Mouse (Mus musculus) MEL (cell line): ENCODE data around the gene Plekhj1. TPM values are rescaled to one million over a fixed set of nuclear protein-coding genes. Genes with fewer than 3 reads are reported as not detected.

Experiments
- DNase-seq: peaks from one replicate; pipeline ENCODE4 v3.0.0; 2011; ENCODE audit warnings: low read depth, low spot score
- H3K27ac ChIP-seq: 2 replicates; pipeline ENCODE4 v1.5.1; 2012; ENCODE audit warnings: low read depth, mild to moderate bottlenecking, control low read depth, low read length, moderate library complexity; ENCODE audit not compliant: control insufficient read depth
- H3K27me3 ChIP-seq, 2 experiments: fragments of 150-350 bp in 1 of 2; sonication (generic) in 1 of 2; 2 replicates each; pipeline ENCODE4 v1.6.1; 2012; ENCODE audit warnings: low read length in 2 of 2, mild to moderate bottlenecking in 2 of 2, improper control_type of control experiment in 1 of 2, moderate library complexity in 1 of 2; ENCODE audit not compliant: insufficient read depth in 2 of 2, control insufficient read depth in 1 of 2
- H3K36me3 ChIP-seq, 2 experiments: 2 replicates each; pipeline ENCODE4 v1.6.1; 2012 to 2014; ENCODE audit warnings: low read length in 2 of 2, improper control_type of control experiment in 1 of 2, inconsistent platforms in 1 of 2, mild to moderate bottlenecking in 1 of 2; ENCODE audit not compliant: insufficient read depth in 2 of 2, control insufficient read depth in 1 of 2
- H3K4me1 ChIP-seq, 2 experiments: fragments of 150-350 bp in 1 of 2; sonication (generic) in 1 of 2; 2 replicates each; pipeline ENCODE4 v1.6.1; 2012; ENCODE audit warnings: low read length in 2 of 2, improper control_type of control experiment in 1 of 2, mild to moderate bottlenecking in 1 of 2; ENCODE audit not compliant: insufficient read depth in 2 of 2, control insufficient read depth in 1 of 2
- H3K4me3 ChIP-seq, 2 experiments: fragments of 150-350 bp in 1 of 2; sonication (generic) in 1 of 2; 2 replicates each; pipeline ENCODE4 v1.5.1; 2012; ENCODE audit warnings: low read depth in 2 of 2, low read length in 2 of 2, mild to moderate bottlenecking in 2 of 2, moderate library complexity in 2 of 2, control low read depth in 1 of 2, improper control_type of control experiment in 1 of 2; ENCODE audit not compliant: control insufficient read depth in 1 of 2, insufficient read depth in 1 of 2
- H3K79me2 ChIP-seq: 2 replicates; pipeline ENCODE4 v1.6.1; 2012; ENCODE audit warnings: mild to moderate bottlenecking, low read length, moderate library complexity; ENCODE audit not compliant: control insufficient read depth, poor library complexity, insufficient read depth
- H3K9ac ChIP-seq: 2 replicates; pipeline ENCODE4 v1.6.1; 2012; ENCODE audit warnings: low read depth, mild to moderate bottlenecking, control low read depth, low read length, moderate library complexity; ENCODE audit not compliant: control insufficient read depth, poor library complexity, severe bottlenecking
- H3K9me3 ChIP-seq: fragments of 150-350 bp; sonication (generic); replicated peaks from 2 replicates; pipeline ENCODE4 v1.6.1; 2012; ENCODE audit warnings: mild to moderate bottlenecking, low read length, improper control_type of control experiment, moderate library complexity; ENCODE audit not compliant: insufficient read depth
- CTCF ChIP-seq, 3 experiments: IDR thresholded peaks in 2 of 3; conservative IDR thresholded peaks in 1 of 3; 2 replicates each; pipeline ENCODE4 v1.5.1; 2011 to 2012; ENCODE audit warnings: low read length in 3 of 3, low read depth in 2 of 3, mild to moderate bottlenecking in 2 of 3, improper control_type of control experiment in 1 of 3, inconsistent platforms in 1 of 3, mixed read lengths in 1 of 3, moderate library complexity in 1 of 3; ENCODE audit not compliant: control insufficient read depth in 1 of 3, insufficient read depth in 1 of 3, poor library complexity in 1 of 3, severe bottlenecking in 1 of 3
- GATA1 ChIP-seq: IDR thresholded peaks from 2 replicates; pipeline ENCODE4 v1.6.1; 2011; ENCODE audit warnings: low read depth, low read length, improper control_type of control experiment
- MAX ChIP-seq: IDR thresholded peaks from 2 replicates; pipeline ENCODE4 v1.6.1; 2011; ENCODE audit warnings: low read length, improper control_type of control experiment
- MXI1 ChIP-seq: IDR thresholded peaks from 2 replicates; pipeline ENCODE4 v1.6.1; 2011; ENCODE audit warnings: mild to moderate bottlenecking, low read depth, low read length, improper control_type of control experiment
- MYB ChIP-seq: IDR thresholded peaks from 2 replicates; pipeline ENCODE4 v1.6.1; 2011; ENCODE audit warnings: mild to moderate bottlenecking, low read depth, low read length, improper control_type of control experiment
- NELFE ChIP-seq: IDR thresholded peaks from 2 replicates; pipeline ENCODE4 v1.6.1; 2011; ENCODE audit warnings: low read depth, low read length, improper control_type of control experiment
- POLR2A ChIP-seq, 2 experiments: IDR thresholded peaks; 2 replicates each; pipeline ENCODE4 v1.6.1; 2011 to 2012; ENCODE audit warnings: low read length in 2 of 2, mild to moderate bottlenecking in 2 of 2, control low read depth in 1 of 2, improper control_type of control experiment in 1 of 2, low read depth in 1 of 2, moderate library complexity in 1 of 2; ENCODE audit not compliant: control insufficient read depth in 1 of 2, insufficient read depth in 1 of 2, poor library complexity in 1 of 2
- RAD21 ChIP-seq: IDR thresholded peaks from 2 replicates; pipeline ENCODE4 v1.6.1; 2011; ENCODE audit warnings: mild to moderate bottlenecking, low read depth, low read length, improper control_type of control experiment
- RCOR1 ChIP-seq: IDR thresholded peaks from 2 replicates; pipeline ENCODE4 v1.6.1; 2012; ENCODE audit warnings: low read depth, mild to moderate bottlenecking, inconsistent platforms, low read length, improper control_type of control experiment
- SIN3A ChIP-seq: IDR thresholded peaks from 2 replicates; pipeline ENCODE4 v1.6.1; 2012; ENCODE audit warnings: low read length, improper control_type of control experiment, inconsistent platforms
- SMC3 ChIP-seq: IDR thresholded peaks from 2 replicates; pipeline ENCODE4 v1.6.1; 2011; ENCODE audit warnings: low read depth, low read length, improper control_type of control experiment
- TAL1 ChIP-seq: IDR thresholded peaks from 2 replicates; pipeline ENCODE4 v1.6.1; 2012; ENCODE audit warnings: mild to moderate bottlenecking, inconsistent platforms, low read length, moderate library complexity, mixed read lengths
- TBP ChIP-seq: IDR thresholded peaks from 2 replicates; pipeline ENCODE4 v1.8.0; 2011; ENCODE audit warnings: low read depth, low read length, improper control_type of control experiment
- USF2 ChIP-seq, 2 experiments: IDR thresholded peaks; 2 replicates each; pipeline ENCODE4 v1.6.1; 2011 to 2012; ENCODE audit warnings: improper control_type of control experiment in 2 of 2, low read length in 2 of 2, borderline replicate concordance in 1 of 2, inconsistent platforms in 1 of 2, low read depth in 1 of 2, mild to moderate bottlenecking in 1 of 2; ENCODE audit not compliant: insufficient read depth in 1 of 2
- ZC3H11A ChIP-seq: IDR thresholded peaks from 2 replicates; pipeline ENCODE4 v1.6.1; 2012; ENCODE audit warnings: low read depth, mild to moderate bottlenecking, inconsistent platforms, low read length, improper control_type of control experiment
- ZKSCAN1 ChIP-seq: IDR thresholded peaks from 2 replicates; pipeline ENCODE4 v1.6.1; 2012; ENCODE audit warnings: low read depth, mild to moderate bottlenecking, inconsistent platforms, low read length, improper control_type of control experiment, moderate library complexity
- ZMIZ1 ChIP-seq: IDR thresholded peaks from 2 replicates; pipeline ENCODE4 v1.6.1; 2012; ENCODE audit warnings: low read depth, mild to moderate bottlenecking, inconsistent platforms, low read length, improper control_type of control experiment, moderate library complexity
- polyA plus RNA-seq, 2 experiments: library from polyadenylated mRNA; stranded (reverse) in 1 of 2; unstranded in 1 of 2; fragments of >175 nt in 1 of 2; fragments of >200 nt in 1 of 2; gene quantifications; 2 replicates each; pipeline versions ENCODE4 v1.2.1 to v1.2.4; 2012; ENCODE audit warnings: low replicate concordance in 2 of 2, low read depth in 1 of 2; ENCODE audit not compliant: insufficient read length in 2 of 2, insufficient read depth in 1 of 2, missing spikeins in 1 of 2
- total RNA-seq: library from RNA; depleted of rRNA; stranded (reverse); fragments of 300-350 nt; gene quantifications from 2 replicates; pipeline ENCODE4 v1.2.3, GENCODE M21; 2012

The Plekhj1 gene
- total and polyA plus RNA-seq, 3 experiments = 86.9 to 217 TPM; not detected in 1

DNA sequence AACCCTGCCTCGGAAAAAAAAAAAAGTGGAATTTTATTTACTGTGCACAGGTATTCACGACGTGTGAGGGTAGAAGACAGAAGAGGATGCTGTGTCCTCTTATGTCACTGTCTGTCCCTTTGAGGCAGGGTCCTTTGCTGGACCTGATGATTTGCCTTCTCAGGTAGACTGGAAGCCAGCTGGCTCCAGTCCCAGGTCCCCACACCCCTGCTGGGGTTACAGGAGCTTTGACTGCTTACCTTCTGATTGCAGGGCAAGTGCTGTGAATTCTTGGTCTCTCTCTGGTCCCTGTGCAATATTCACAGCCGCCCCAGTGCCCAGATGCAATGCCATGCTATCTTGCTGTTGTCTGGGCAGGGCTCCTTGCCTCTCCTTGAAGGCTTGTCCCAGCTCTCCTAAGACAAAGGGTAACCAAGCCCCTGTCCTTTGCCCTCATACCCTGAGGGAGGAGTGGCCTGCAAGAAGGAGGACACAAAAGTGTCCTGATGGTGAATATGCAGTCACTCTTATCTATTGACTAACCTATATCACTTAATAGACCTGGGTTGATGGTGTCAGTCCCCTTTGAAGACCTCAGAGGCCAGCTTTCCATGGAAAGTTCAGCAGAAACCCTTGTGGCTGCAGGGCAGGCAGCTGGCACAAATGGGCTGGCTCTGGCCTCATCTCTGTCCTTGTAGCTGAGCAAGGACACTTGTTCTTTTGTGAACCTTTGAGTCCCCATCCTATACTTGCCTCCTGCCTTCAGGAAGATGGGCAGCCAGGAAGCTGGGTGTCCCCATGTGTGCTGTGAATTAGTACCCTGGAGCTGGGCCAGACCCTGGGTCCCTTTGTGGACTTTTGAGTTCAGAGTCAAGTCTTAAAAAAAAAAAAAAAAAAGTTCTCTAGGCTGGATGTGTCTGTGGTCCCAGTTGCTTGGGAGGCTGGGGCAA, 37.6 kb downstream of the Plekhj1 start:
- H3K36me3 ChIP-seq = peaks cover 4 to 11% of the 10 kb centered on the region in 2 experiments
- no peaks in the 10 kb centered on the region for H3K27me3 ChIP-seq
- no peak overlapping the region for H3K9ac ChIP-seq
- peaks cover 80% of the 10 kb centered on the region for H3K79me2 ChIP-seq
- DNase-seq = no peak
- H3K9me3 ChIP-seq = no peaks in the 10 kb centered on the region
- peaks cover 3 to 19% of the 10 kb centered on the region in 2 experiments for H3K4me1 ChIP-seq
- H3K4me3 ChIP-seq = no peak overlapping the region
- no peak for TF ChIP-seq MAX
- TF ChIP-seq CTCF (IDR thresholded peaks at IDR 0.05 in 2 of 3, conservative IDR thresholded peaks at IDR 0.05 in 1 of 3; ENCODE audit: control insufficient read depth in 1 of 3, insufficient read depth in 1 of 3, low read depth in 2 of 3, low read length in 3 of 3, poor library complexity in 1 of 3, severe bottlenecking in 1 of 3) = no peak
- H3K27ac ChIP-seq = no peak overlapping the region

DNA sequence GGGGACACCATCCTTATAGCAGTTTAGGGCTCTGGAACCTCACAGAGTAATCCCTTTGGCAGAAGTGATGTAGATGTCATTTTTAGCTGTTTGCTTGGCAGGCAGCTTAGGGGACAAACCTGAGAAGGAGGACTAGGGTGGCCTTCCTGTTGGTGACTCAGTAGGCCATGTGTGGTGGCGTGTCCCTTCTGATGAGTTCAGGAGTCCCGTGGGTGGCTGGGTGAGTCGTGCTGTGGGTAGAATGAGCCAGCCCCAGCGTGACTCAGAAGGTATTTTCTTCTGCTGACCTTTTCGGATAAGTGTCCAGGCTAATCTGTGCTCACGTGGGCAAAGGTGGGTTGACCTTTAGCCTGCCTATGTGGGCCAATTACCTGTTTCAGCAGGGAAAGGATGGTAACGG, 39.8 kb downstream of the Plekhj1 start:
- TF ChIP-seq MYB = no peak
- 0 out of 4 replicates have a peak, but pooled peaks of 1 of the 2 experiments have one; percentile 4 for TF ChIP-seq USF2 (IDR thresholded peaks at IDR 0.05; ENCODE audit: borderline replicate concordance in 1 of 2, insufficient read depth in 1 of 2, low read depth in 1 of 2, low read length in 2 of 2)
- no peak overlapping the region for H3K9ac ChIP-seq
- no peak for DNase-seq
- peaks cover 4 to 8% of the 10 kb centered on the region in 2 experiments for H3K36me3 ChIP-seq
- H3K4me1 ChIP-seq = peaks cover 6 to 26% of the 10 kb centered on the region in 2 experiments
- H3K27ac ChIP-seq = no peak overlapping the region
- H3K4me3 ChIP-seq = no peak overlapping the region
- no peaks in the 10 kb centered on the region for H3K27me3 ChIP-seq
- no peaks in the 10 kb centered on the region for H3K9me3 ChIP-seq
- peaks cover 84% of the 10 kb centered on the region for H3K79me2 ChIP-seq

DNA sequence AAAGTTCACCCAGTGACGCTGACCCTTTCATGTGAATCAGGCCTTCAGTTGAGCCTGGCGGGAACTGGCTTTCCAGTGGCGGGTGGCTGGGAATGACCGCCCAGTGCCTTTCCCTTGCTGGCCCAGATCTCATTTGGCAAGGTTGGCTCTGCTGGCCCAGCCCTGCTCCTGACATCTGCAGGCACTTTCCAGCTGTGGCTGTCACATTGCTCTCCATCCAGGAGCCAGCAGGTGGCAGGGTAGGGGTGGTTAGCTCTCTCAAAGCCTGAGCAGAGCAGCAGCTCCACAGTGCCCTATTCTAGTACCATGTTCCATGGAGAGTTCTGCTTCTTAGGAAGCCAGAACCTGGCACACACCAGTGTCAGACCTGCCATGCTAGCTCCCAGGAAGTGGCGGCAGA, 40.7 kb downstream of the Plekhj1 start:
- Histone ChIP-seq H3K4me3 (no peak overlapping the region), H3K36me3 (peaks cover 2 to 13% of the 10 kb centered on the region in 2 experiments)

More for the DNA sequence above, 40.7 kb downstream of the Plekhj1 start:
- Histone ChIP-seq H3K9me3 (no peaks in the 10 kb centered on the region), H3K27ac (no peak overlapping the region), H3K27me3 (no peaks in the 10 kb centered on the region), H3K9ac (no peak overlapping the region), H3K4me1 (peaks cover 6 to 33% of the 10 kb centered on the region in 2 experiments), H3K79me2 (peaks cover 76% of the 10 kb centered on the region)
- peak; percentile 74 for DNase-seq
- TF ChIP-seq CTCF (IDR thresholded peaks at IDR 0.05 in 2 of 3, conservative IDR thresholded peaks at IDR 0.05 in 1 of 3; ENCODE audit: control insufficient read depth in 1 of 3, insufficient read depth in 1 of 3, low read depth in 2 of 3, low read length in 3 of 3, poor library complexity in 1 of 3, severe bottlenecking in 1 of 3) (peak; percentile 34 to 72 (median 71)), GATA1 (no peak), TBP (no peak), ZC3H11A (peak; percentile 19; the same call in 1 of the 2 replicates), NELFE (no peak), SMC3 (peak; percentile 52), MXI1 (peak; percentile 77), RAD21 (peak; percentile 38), ZMIZ1 (no peak), MAX (peak; percentile 37; the same call in 1 of the 2 replicates), MYB (no peak), TAL1 (no peak), RCOR1 (no peak), POLR2A (IDR thresholded peaks at IDR 0.05; ENCODE audit: control insufficient read depth in 1 of 2, insufficient read depth in 1 of 2, low read depth in 1 of 2, low read length in 2 of 2, poor library complexity in 1 of 2) (no peak), SIN3A (peak; percentile 83), ZKSCAN1 (no peak)
